Mouse (Mus musculus) heart, embryonic 11.5 days (tissue): ENCODE data around the gene Osbp2. TPM values are rescaled to one million over a fixed set of nuclear protein-coding genes. Genes with fewer than 3 reads are reported as not detected.

Source experiments
- ATAC-seq: fragments of 200-750 bp; cut with Nextera tagmentation; replicated peaks from 2 replicates; pipeline ENCODE4 v1.8.0; 2017; ENCODE audit warnings: moderate library complexity; ENCODE audit not compliant: insufficient number of reproducible peaks, low FRiP score, low TSS enrichment
- H3K27ac ChIP-seq: fragments of 300-500 bp; sonication (generic); 2 replicates; pipeline ENCODE4 v1.5.1; 2014; ENCODE audit warnings: mild to moderate bottlenecking, low read depth, low read length
- H3K27me3 ChIP-seq: fragments of 300-500 bp; sonication (generic); 2 replicates; pipeline ENCODE4 v1.6.1; 2014; ENCODE audit warnings: mild to moderate bottlenecking, low read length, mixed read lengths; ENCODE audit not compliant: control insufficient read depth, insufficient read depth
- H3K36me3 ChIP-seq: fragments of 300-500 bp; sonication (generic); 2 replicates; pipeline ENCODE4 v1.6.1; 2014; ENCODE audit warnings: mild to moderate bottlenecking, low read length, moderate library complexity, mixed read lengths; ENCODE audit not compliant: control insufficient read depth, insufficient read depth
- H3K4me1 ChIP-seq: fragments of 300-500 bp; sonication (generic); 2 replicates; pipeline ENCODE4 v1.6.1; 2014; ENCODE audit warnings: low read length; ENCODE audit not compliant: control insufficient read depth, insufficient read depth
- H3K4me2 ChIP-seq: fragments of 300-500 bp; sonication (generic); 2 replicates; pipeline ENCODE4 v1.6.1; 2014; ENCODE audit warnings: mild to moderate bottlenecking, moderate library complexity
- H3K4me3 ChIP-seq: fragments of 300-500 bp; sonication (generic); 2 replicates; pipeline ENCODE4 v1.5.1; 2014; ENCODE audit warnings: low read depth, low read length
- H3K9ac ChIP-seq: fragments of 300-500 bp; sonication (generic); 2 replicates; pipeline ENCODE4 v1.6.1; 2014; ENCODE audit warnings: mild to moderate bottlenecking, low read depth, low read length, moderate library complexity
- H3K9me3 ChIP-seq: fragments of 300-500 bp; sonication (generic); replicated peaks from 2 replicates; pipeline ENCODE4 v1.6.1; 2016; ENCODE audit warnings: low read length; ENCODE audit not compliant: control insufficient read depth
- WGBS: fragments of 180-500 bp; shearing (Covaris S2); extraction: QIAGEN DNeasy Blood & Tissue Kit; methylation state at CpG from one replicate; pipeline ENCODE4 v1.1.7; 2014; ENCODE audit not compliant: insufficient replicate concordance; 5-methylcytosine and 5-hydroxymethylcytosine counted together
- polyA plus RNA-seq: library from polyadenylated mRNA; unstranded; fragments of >200 nt; fragmentation: Nextera tagmentation; extraction: Ambion mirVana; gene quantifications from 2 replicates; pipeline ENCODE4 v1.2.1, GENCODE M21; 2014

The Osbp2 gene
- polyA plus RNA-seq, 1 experiment from 2014 or later = 0.13 TPM

GRCm38 (mm10) chr11:3752766-3753165 is 110.9 kb downstream of the Osbp2 start:
- no peak for ATAC-seq
- Histone ChIP-seq H3K27me3 (no peaks in the 10 kb centered on the region), H3K36me3 (no peaks in the 10 kb centered on the region), H3K9me3 (no peaks in the 10 kb centered on the region), H3K9ac (no peak overlapping the region), H3K4me1 (no peaks in the 10 kb centered on the region), H3K4me2 (no peak overlapping the region), H3K27ac (no peak overlapping the region), H3K4me3 (no peak overlapping the region)
- 73% methylated on average over 3 of the region's 3 CpGs for WGBS

- Histone ChIP-seq H3K36me3 (no peaks in the 10 kb centered on the region), H3K27ac (no peak overlapping the region), H3K9me3 (no peaks in the 10 kb centered on the region), H3K4me1 (no peaks in the 10 kb centered on the region), H3K4me3 (no peak overlapping the region), H3K4me2 (no peak overlapping the region), H3K9ac (no peak overlapping the region), H3K27me3 (no peaks in the 10 kb centered on the region)
- ATAC-seq = no peak
- 17% methylated on average over 7 of the region's 7 CpGs for WGBS
Measured at GRCm38 (mm10) chr11:3749831-3750230, 113.9 kb downstream of the Osbp2 start.

GRCm38 (mm10) chr11:3742449-3742848 is 121.3 kb downstream of the Osbp2 start:
- ATAC-seq = no peak
- no peaks in the 10 kb centered on the region for H3K36me3 ChIP-seq
- WGBS = 78% methylated on average over 8 of the region's 8 CpGs
- no peak overlapping the region for H3K4me2 ChIP-seq
- no peaks in the 10 kb centered on the region for H3K27me3 ChIP-seq
- H3K27ac ChIP-seq = no peak overlapping the region
- H3K4me3 ChIP-seq = no peak overlapping the region
- H3K9me3 ChIP-seq = no peaks in the 10 kb centered on the region
- H3K9ac ChIP-seq = no peak overlapping the region
- H3K4me1 ChIP-seq = no peaks in the 10 kb centered on the region

DNA sequence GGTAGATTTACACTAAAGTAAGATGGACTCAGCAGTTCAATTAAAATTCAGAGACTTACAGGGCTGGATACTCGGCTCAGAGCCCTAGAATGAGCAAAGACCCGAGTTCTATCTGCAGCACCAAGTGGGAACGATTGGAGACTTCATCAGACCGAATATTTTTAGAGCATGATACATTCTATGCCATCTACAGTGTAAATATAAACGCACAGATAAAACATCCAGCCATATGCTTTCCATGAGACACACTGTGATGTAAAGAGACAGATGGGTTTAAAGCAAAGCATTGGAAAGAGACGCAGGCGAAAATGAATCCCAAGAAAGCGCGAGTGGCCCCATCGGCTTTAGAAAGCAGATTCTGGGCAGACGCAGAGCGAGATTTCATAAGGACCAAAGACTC is 122.5 kb downstream of the Osbp2 start:
- 78% methylated on average over 12 of the region's 12 CpGs for WGBS
- Histone ChIP-seq H3K9me3 (no peaks in the 10 kb centered on the region), H3K4me1 (no peaks in the 10 kb centered on the region), H3K27me3 (no peaks in the 10 kb centered on the region), H3K27ac (no peak overlapping the region), H3K4me2 (no peak overlapping the region), H3K36me3 (no peaks in the 10 kb centered on the region), H3K4me3 (no peak overlapping the region), H3K9ac (no peak overlapping the region)
- ATAC-seq = no peak

- WGBS = 76% methylated on average over 2 of the region's 2 CpGs
- H3K9me3 ChIP-seq = no peaks in the 10 kb centered on the region
- H3K36me3 ChIP-seq = no peaks in the 10 kb centered on the region
- no peaks in the 10 kb centered on the region for H3K27me3 ChIP-seq
- H3K27ac ChIP-seq = no peak overlapping the region
- no peak overlapping the region for H3K9ac ChIP-seq
- no peak overlapping the region for H3K4me3 ChIP-seq
- no peak overlapping the region for H3K4me2 ChIP-seq
- no peaks in the 10 kb centered on the region for H3K4me1 ChIP-seq
- ATAC-seq = no peak
Measured at GRCm38 (mm10) chr11:3738778-3739177, 124.9 kb downstream of the Osbp2 start.

DNA sequence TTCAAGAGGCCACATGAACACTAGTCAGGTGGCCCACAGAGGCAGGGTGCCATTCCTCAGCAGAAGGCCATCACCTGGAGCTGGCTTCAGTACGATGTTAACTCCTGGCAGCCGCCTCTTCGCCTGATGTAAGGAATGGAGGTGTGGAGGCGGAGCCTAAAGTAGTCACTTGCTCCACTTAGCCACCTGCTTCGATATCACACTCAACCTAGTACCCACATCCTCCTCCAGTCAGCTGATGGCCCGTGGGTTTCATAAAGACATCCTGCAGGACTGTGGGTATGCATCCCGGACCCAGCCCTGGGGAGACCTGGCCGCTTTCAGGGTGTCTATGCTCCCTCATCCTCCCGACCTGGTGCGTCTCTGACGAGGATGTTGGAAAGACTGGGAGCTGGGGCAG is 128.0 kb downstream of the Osbp2 start:
- H3K27ac ChIP-seq = no peak overlapping the region

DNA sequence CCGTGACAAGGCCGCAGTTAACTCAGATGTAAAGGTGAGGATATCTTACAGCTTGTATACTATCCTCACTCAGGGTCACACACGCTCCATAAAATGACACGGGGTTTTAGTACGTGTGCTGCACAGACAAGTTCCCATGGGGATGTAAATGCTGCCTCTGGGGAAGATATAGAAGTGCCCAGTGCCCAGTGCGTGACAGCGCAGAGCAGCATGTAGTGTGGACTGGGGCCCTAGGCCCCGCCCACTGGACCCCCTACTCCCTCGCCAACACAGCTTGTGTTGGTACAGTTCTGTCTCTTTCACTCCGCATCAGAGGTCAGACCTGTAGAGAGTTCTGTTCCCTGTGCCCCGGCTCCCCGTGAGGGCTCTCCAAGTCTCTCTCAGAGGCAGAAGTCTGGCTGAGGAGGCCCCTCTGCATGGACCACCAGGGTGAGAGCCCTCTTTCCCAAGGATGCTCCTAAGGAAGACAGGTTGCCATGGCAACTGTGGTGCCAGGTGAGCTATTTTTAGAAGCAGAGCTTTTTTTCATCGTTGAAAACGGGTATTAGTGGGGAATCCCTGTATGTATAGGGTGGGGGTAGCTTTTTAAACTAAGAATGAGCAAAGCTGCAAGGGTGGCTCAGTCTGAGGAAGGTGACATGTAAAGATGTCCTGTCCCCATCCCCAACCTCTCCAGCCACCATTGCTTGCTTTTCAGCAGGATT is 129.6 kb downstream of the Osbp2 start:
- Histone ChIP-seq H3K4me3 (no peak overlapping the region), H3K27ac (no peak overlapping the region), H3K27me3 (peaks cover 4% of the 10 kb centered on the region; the same call in 1 of the 2 replicates), H3K9me3 (no peaks in the 10 kb centered on the region), H3K4me2 (no peak overlapping the region), H3K9ac (no peak overlapping the region), H3K36me3 (no peaks in the 10 kb centered on the region), H3K4me1 (no peaks in the 10 kb centered on the region)
- WGBS = 76% methylated on average over 14 of the region's 14 CpGs
- ATAC-seq = 0 out of 2 replicates have a peak, but pooled peaks have one; percentile 18

More for the DNA sequence above, 128.0 kb downstream of the Osbp2 start:
- Histone ChIP-seq H3K36me3 (no peaks in the 10 kb centered on the region), H3K4me2 (no peak overlapping the region), H3K4me3 (no peak overlapping the region), H3K4me1 (no peaks in the 10 kb centered on the region), H3K9me3 (no peaks in the 10 kb centered on the region), H3K27me3 (peaks cover 4% of the 10 kb centered on the region; the same call in 1 of the 2 replicates), H3K9ac (no peak overlapping the region)
- 75% methylated on average over 11 of the region's 11 CpGs for WGBS
- no peak for ATAC-seq

GRCm38 (mm10) chr11:3731469-3731868 is 132.2 kb downstream of the Osbp2 start:
- Histone ChIP-seq H3K4me1 (no peaks in the 10 kb centered on the region), H3K4me3 (no peak overlapping the region), H3K36me3 (no peaks in the 10 kb centered on the region), H3K27me3 (peaks cover 4% of the 10 kb centered on the region; the same call in 1 of the 2 replicates), H3K4me2 (no peak overlapping the region), H3K9me3 (no peaks in the 10 kb centered on the region), H3K27ac (no peak overlapping the region), H3K9ac (no peak overlapping the region)
- no peak for ATAC-seq
- WGBS = 78% methylated on average over 4 of the region's 4 CpGs
